Mouse (Mus musculus): ENCODE measurements around the gene Stard10. TPM values are rescaled to one million over a fixed set of nuclear protein-coding genes. Genes with fewer than 3 reads are reported as not detected.

Gene Stard10
- 55.8 and 58.5 TPM in 2 replicates for total RNA-seq (2017)

- no peak for ATAC-seq (replicated peaks in 1 of 2; ENCODE audit: insufficient read depth in 1 of 2, low FRiP score in 2 of 2, low TSS enrichment in 1 of 2, low read depth in 1 of 2, poor library complexity in 2 of 2, severe bottlenecking in 2 of 2)
These were observed at the start of gene Stard10 for GRCm38 (mm10) chr7:101317014-101317413. Gene Stard10, plus strand, starts transcription at chr7:101317086.

GRCm38 (mm10) chr7:101267457-101268259, 49.2 kb upstream of the Stard10 start:
- ATAC-seq (replicated peaks in 1 of 2; ENCODE audit: insufficient read depth in 1 of 2, low FRiP score in 2 of 2, low TSS enrichment in 1 of 2, low read depth in 1 of 2, poor library complexity in 2 of 2, severe bottlenecking in 2 of 2) = no peak

GRCm38 (mm10) chr7:101271602-101272001, 45.3 kb upstream of the Stard10 start:
- no peak for ATAC-seq (replicated peaks in 1 of 2; ENCODE audit: insufficient read depth in 1 of 2, low FRiP score in 2 of 2, low TSS enrichment in 1 of 2, low read depth in 1 of 2, poor library complexity in 2 of 2, severe bottlenecking in 2 of 2)

- no peak for ATAC-seq (replicated peaks in 1 of 2; ENCODE audit: insufficient read depth in 1 of 2, low FRiP score in 2 of 2, low TSS enrichment in 1 of 2, low read depth in 1 of 2, poor library complexity in 2 of 2, severe bottlenecking in 2 of 2)
These were observed 44.3 kb upstream of the Stard10 start for GRCm38 (mm10) chr7:101272466-101273160.

- ATAC-seq (replicated peaks in 1 of 2; ENCODE audit: insufficient read depth in 1 of 2, low FRiP score in 2 of 2, low TSS enrichment in 1 of 2, low read depth in 1 of 2, poor library complexity in 2 of 2, severe bottlenecking in 2 of 2) = no peak
These were observed 34.2 kb upstream of the Stard10 start for GRCm38 (mm10) chr7:101282721-101283120.

GRCm38 (mm10) chr7:101284504-101284903, 32.4 kb upstream of the Stard10 start:
- ATAC-seq (replicated peaks in 1 of 2; ENCODE audit: insufficient read depth in 1 of 2, low FRiP score in 2 of 2, low TSS enrichment in 1 of 2, low read depth in 1 of 2, poor library complexity in 2 of 2, severe bottlenecking in 2 of 2) = no peak

GRCm38 (mm10) chr7:101286891-101287290, 30.0 kb upstream of the Stard10 start:
- no peak for ATAC-seq (replicated peaks in 1 of 2; ENCODE audit: insufficient read depth in 1 of 2, low FRiP score in 2 of 2, low TSS enrichment in 1 of 2, low read depth in 1 of 2, poor library complexity in 2 of 2, severe bottlenecking in 2 of 2)

- no peak for ATAC-seq (replicated peaks in 1 of 2; ENCODE audit: insufficient read depth in 1 of 2, low FRiP score in 2 of 2, low TSS enrichment in 1 of 2, low read depth in 1 of 2, poor library complexity in 2 of 2, severe bottlenecking in 2 of 2)
These were observed 29.1 kb upstream of the Stard10 start for GRCm38 (mm10) chr7:101287820-101288219.

GRCm38 (mm10) chr7:101288436-101288835, 28.4 kb upstream of the Stard10 start:
- peak; percentile 18 to 53; a peak in 2 of 4 replicates for ATAC-seq (replicated peaks in 1 of 2; ENCODE audit: insufficient read depth in 1 of 2, low FRiP score in 2 of 2, low TSS enrichment in 1 of 2, low read depth in 1 of 2, poor library complexity in 2 of 2, severe bottlenecking in 2 of 2)

- no peak for ATAC-seq (replicated peaks in 1 of 2; ENCODE audit: insufficient read depth in 1 of 2, low FRiP score in 2 of 2, low TSS enrichment in 1 of 2, low read depth in 1 of 2, poor library complexity in 2 of 2, severe bottlenecking in 2 of 2)
These were observed 26.5 kb upstream of the Stard10 start for GRCm38 (mm10) chr7:101290401-101290800.

GRCm38 (mm10) chr7:101291211-101291610, 25.7 kb upstream of the Stard10 start:
- no peak for ATAC-seq (replicated peaks in 1 of 2; ENCODE audit: insufficient read depth in 1 of 2, low FRiP score in 2 of 2, low TSS enrichment in 1 of 2, low read depth in 1 of 2, poor library complexity in 2 of 2, severe bottlenecking in 2 of 2)

GRCm38 (mm10) chr7:101291641-101292040, 25.2 kb upstream of the Stard10 start:
- no peak for ATAC-seq (replicated peaks in 1 of 2; ENCODE audit: insufficient read depth in 1 of 2, low FRiP score in 2 of 2, low TSS enrichment in 1 of 2, low read depth in 1 of 2, poor library complexity in 2 of 2, severe bottlenecking in 2 of 2)

- ATAC-seq (replicated peaks in 1 of 2; ENCODE audit: insufficient read depth in 1 of 2, low FRiP score in 2 of 2, low TSS enrichment in 1 of 2, low read depth in 1 of 2, poor library complexity in 2 of 2, severe bottlenecking in 2 of 2) = no peak
These were observed 24.8 kb upstream of the Stard10 start for GRCm38 (mm10) chr7:101292086-101292485.

GRCm38 (mm10) chr7:101292696-101293095, 24.2 kb upstream of the Stard10 start:
- ATAC-seq (replicated peaks in 1 of 2; ENCODE audit: insufficient read depth in 1 of 2, low FRiP score in 2 of 2, low TSS enrichment in 1 of 2, low read depth in 1 of 2, poor library complexity in 2 of 2, severe bottlenecking in 2 of 2) = no peak

- ATAC-seq (replicated peaks in 1 of 2; ENCODE audit: insufficient read depth in 1 of 2, low FRiP score in 2 of 2, low TSS enrichment in 1 of 2, low read depth in 1 of 2, poor library complexity in 2 of 2, severe bottlenecking in 2 of 2) = no peak
These were observed 23.7 kb upstream of the Stard10 start for GRCm38 (mm10) chr7:101293138-101293537.

GRCm38 (mm10) chr7:101293611-101294010, 23.3 kb upstream of the Stard10 start:
- ATAC-seq (replicated peaks in 1 of 2; ENCODE audit: insufficient read depth in 1 of 2, low FRiP score in 2 of 2, low TSS enrichment in 1 of 2, low read depth in 1 of 2, poor library complexity in 2 of 2, severe bottlenecking in 2 of 2) = no peak

- ATAC-seq (replicated peaks in 1 of 2; ENCODE audit: insufficient read depth in 1 of 2, low FRiP score in 2 of 2, low TSS enrichment in 1 of 2, low read depth in 1 of 2, poor library complexity in 2 of 2, severe bottlenecking in 2 of 2) = no peak
These were observed 21.4 kb upstream of the Stard10 start for GRCm38 (mm10) chr7:101295438-101295837.

- ATAC-seq (replicated peaks in 1 of 2; ENCODE audit: insufficient read depth in 1 of 2, low FRiP score in 2 of 2, low TSS enrichment in 1 of 2, low read depth in 1 of 2, poor library complexity in 2 of 2, severe bottlenecking in 2 of 2) = peak; percentile 64 to 69
These were observed 20.4 kb upstream of the Stard10 start for GRCm38 (mm10) chr7:101296252-101297022.

All from hematopoietic stem cell, adult 5-6 weeks (primary cell).